Mouse (Mus musculus): ENCODE results near the gene Zkscan7.

- TF ChIP-seq CTCF (IDR thresholded peaks at IDR 0.05; ENCODE audit: borderline replicate concordance, insufficient read depth, low read length): no peak
- peak; percentile 79 for TF ChIP-seq POLR2A (IDR thresholded peaks at IDR 0.05; ENCODE audit: low read depth, low read length)
These were observed 19.8 kb upstream of the Zkscan7 start, which contains the start of gene Zfp445 for GRCm38 (mm10) chr9:122865697-122866166.

Measured in embryonic fibroblast, embryonic 13.5 days (primary cell).